Mouse (Mus musculus) mouse embryonic stem cell (cell line): ENCODE data around the gene Gm19935.

Experiments used
- in situ Hi-C, 2 experiments: fragments of 300-500 bp; cut with MboI; formaldehyde crosslinking; loops; 1 replicate in 1 of 2; 3 replicates in 1 of 2; pipeline ENCODE4 v1.14.3; 2019 to 2020; ENCODE audit warnings: low sequenced_read_pairs in 2 of 2, low pct_unique_long_range_greater_than_20kb in 1 of 2, mixed read lengths in 1 of 2; ENCODE audit not compliant: unreplicated experiment in 1 of 2

Gm19935 gene

GRCm38 (mm10) chr8:90817293-90817692, at the start of gene Gm19935:
TSS of gene Gm19935 (minus strand) at chr8:90817393.
- in situ Hi-C loops, result loop anchor here in 1 of 2 experiments (25.0 kb wide), 1 partner anchor 320 kb away; no protein-coding TSS in a partner anchor

GRCm38 (mm10) chr8:90862038-90862437, 44.8 kb upstream of the Gm19935 start:
- in situ Hi-C loops, result no loop called here

GRCm38 (mm10) chr8:90861266-90861944, 44.2 kb upstream of the Gm19935 start:
- in situ Hi-C loops, result no loop called here

GRCm38 (mm10) chr8:90858071-90858470, 40.9 kb upstream of the Gm19935 start:
- in situ Hi-C loops, result no loop called here

- in situ Hi-C loops, result no loop called here
Observed at GRCm38 (mm10) chr8:90856952-90857351, 39.8 kb upstream of the Gm19935 start.

GRCm38 (mm10) chr8:90856171-90856570, 39.0 kb upstream of the Gm19935 start:
- in situ Hi-C loops, result no loop called here

GRCm38 (mm10) chr8:90854671-90855161, 37.5 kb upstream of the Gm19935 start:
- in situ Hi-C loops, result no loop called here

- in situ Hi-C loops, result no loop called here
Observed at GRCm38 (mm10) chr8:90853971-90854670, 36.9 kb upstream of the Gm19935 start.

GRCm38 (mm10) chr8:90851544-90851943, 34.4 kb upstream of the Gm19935 start:
- in situ Hi-C loops, result no loop called here

GRCm38 (mm10) chr8:90849462-90850050, 32.4 kb upstream of the Gm19935 start:
- in situ Hi-C loops, result loop anchor here in 1 of 2 experiments (25.0 kb wide), 1 partner anchor 88 kb away; no protein-coding TSS in a partner anchor

- in situ Hi-C loops, result loop anchor here in 1 of 2 experiments (25.0 kb wide), 1 partner anchor 89 kb away; no protein-coding TSS in a partner anchor
Observed at GRCm38 (mm10) chr8:90847980-90848379, 30.8 kb upstream of the Gm19935 start.

- in situ Hi-C loops, result loop anchor here in 1 of 2 experiments (25.0 kb wide), 1 partner anchor 93 kb away; no protein-coding TSS in a partner anchor
Observed at GRCm38 (mm10) chr8:90844179-90844967, 27.2 kb upstream of the Gm19935 start.

- in situ Hi-C loops, result loop anchor here in 1 of 2 experiments (25.0 kb wide), 1 partner anchor 94 kb away; no protein-coding TSS in a partner anchor
Observed at GRCm38 (mm10) chr8:90843127-90843526, 25.9 kb upstream of the Gm19935 start.

GRCm38 (mm10) chr8:90841321-90841720, 24.1 kb upstream of the Gm19935 start:
- in situ Hi-C loops, result loop anchor here in 1 of 2 experiments (25.0 kb wide), 1 partner anchor 96 kb away; no protein-coding TSS in a partner anchor

GRCm38 (mm10) chr8:90839725-90840714, 22.8 kb upstream of the Gm19935 start:
- in situ Hi-C loops, result loop anchor here (10.0 to 25.0 kb wide), 2 partner anchors 95 to 97 kb away; no protein-coding TSS in a partner anchor

- in situ Hi-C loops, result loop anchor here (10.0 to 25.0 kb wide), 2 partner anchors 97 to 100 kb away; no protein-coding TSS in a partner anchor
Observed at GRCm38 (mm10) chr8:90837440-90837839, 20.2 kb upstream of the Gm19935 start.

GRCm38 (mm10) chr8:90834321-90834672, 17.1 kb upstream of the Gm19935 start:
- in situ Hi-C loops, result loop anchor here (10.0 to 25.0 kb wide), 2 partner anchors 101 to 103 kb away; no protein-coding TSS in a partner anchor
